Mouse (Mus musculus) mammary gland, adult 2 months (tissue): ENCODE data around the gene Cisd1. TPM values are rescaled to one million over a fixed set of nuclear protein-coding genes. Genes with fewer than 3 reads are reported as not detected.

ENCODE experiments used
- polyA plus RNA-seq: library from polyadenylated mRNA; depleted of rRNA; stranded (reverse); fragments of >200 nt; gene quantifications from 2 replicates; pipeline ENCODE4 v1.2.3, GENCODE M21; 2012; ENCODE audit warnings: low replicate concordance; rRNA removed

Gene Cisd1
- 70.1 and 91.1 TPM in 2 replicates for polyA plus RNA-seq

DNA sequence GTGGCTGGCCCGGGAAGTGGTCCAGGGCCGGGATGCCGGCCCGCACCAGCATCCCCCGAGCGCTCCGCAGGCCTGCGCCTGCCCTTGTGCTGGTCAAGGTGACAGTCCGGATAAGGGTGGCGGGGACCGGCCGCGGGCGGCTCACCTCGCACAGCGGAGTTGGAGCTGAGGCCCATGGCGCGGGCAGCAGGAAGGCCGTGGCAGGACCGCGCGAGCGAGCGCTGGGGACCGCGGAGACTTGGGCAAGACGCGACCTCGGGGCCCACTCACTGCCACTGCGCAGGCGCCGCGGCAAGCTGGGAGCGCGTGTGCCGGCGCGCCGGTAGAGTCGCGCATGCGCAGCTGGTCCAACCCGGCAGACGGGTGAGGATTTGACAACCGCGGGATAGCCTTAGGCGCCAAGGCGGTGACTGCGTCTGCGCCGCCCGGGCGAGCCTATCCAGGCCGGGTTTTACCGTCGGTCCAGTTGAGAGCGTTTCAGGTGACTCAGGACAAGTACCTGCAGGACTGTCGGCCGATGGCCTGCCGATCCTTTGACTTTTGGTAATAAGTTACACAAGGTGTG is at the start of gene Cisd1:
Cisd1 (minus strand) TSS at position 376 of the 565 bp plus-strand sequence.

DNA sequence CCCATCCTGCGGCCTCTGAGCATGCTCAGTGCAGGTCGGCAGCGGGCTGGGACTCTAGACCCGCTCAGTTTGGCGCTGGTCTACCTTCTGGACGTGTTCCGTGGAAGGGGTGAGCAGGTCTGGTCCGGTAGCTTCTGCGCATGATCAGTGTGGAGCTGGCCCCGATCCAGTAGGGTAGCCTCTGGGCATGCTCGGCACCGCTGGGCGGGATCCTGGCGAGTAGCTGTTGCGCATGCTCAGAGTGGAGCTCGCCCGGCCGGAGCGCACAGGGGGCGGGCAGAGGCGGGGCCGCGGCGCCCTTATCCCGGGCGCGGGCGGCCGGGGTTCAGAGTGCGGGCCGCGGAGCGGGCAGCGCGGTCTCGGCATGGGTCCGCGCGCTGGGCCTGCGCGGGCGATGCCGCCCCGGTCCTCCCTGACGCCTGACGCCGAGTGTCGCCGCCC is 2.8 kb upstream of the Cisd1 start, which contains the start of gene Ipmk:
Ipmk (plus strand) TSS at position 255 of the 441 bp plus-strand sequence.

DNA sequence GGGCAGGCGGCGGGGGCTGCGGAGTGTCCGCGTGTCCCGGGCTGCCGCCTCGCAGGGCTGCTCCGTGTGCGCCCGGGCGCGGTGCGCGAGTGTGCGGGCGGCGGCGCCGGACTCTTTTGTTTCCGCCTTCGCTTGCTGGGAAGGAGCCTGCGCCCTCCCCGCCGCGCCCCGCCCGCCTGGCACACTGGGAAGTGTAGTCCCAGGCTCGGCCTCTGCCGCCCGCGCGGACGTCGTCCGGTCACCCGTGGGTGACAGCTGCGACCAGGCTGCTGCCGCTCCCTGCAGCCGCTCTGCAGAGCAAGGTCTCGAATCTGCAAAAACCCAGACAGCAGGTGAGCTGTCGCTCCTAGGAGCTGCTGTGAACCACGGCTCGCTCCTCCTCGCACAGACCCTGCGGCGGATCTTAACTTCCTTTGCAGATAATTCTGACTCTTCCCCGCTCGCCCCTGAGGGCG is 59.6 kb downstream of the Cisd1 start, which contains the start of gene Ube2d1:
Ube2d1 (minus strand) TSS at position 137 of the 455 bp plus-strand sequence.

Other genes starting within 250 kb of the Cisd1 start
- 15.3 and 18.1 TPM in 2 replicates for gene Bicc1, start 185.3 kb downstream of the Cisd1 start, polyA plus RNA-seq
- gene Tfam, start 106.7 kb downstream of the Cisd1 start, polyA plus RNA-seq, result 5.3 and 6.9 TPM in 2 replicates
- 37.7 and 88.1 TPM in 2 replicates for gene Ube2d1, start 59.7 kb downstream of the Cisd1 start, polyA plus RNA-seq
- 6.6 and 8.8 TPM in 2 replicates for gene Ipmk, start 2.8 kb upstream of the Cisd1 start, polyA plus RNA-seq